Mouse (Mus musculus) heart, embryonic 10.5 days (tissue): ENCODE measurements around the gene Ano8. TPM values are rescaled to one million over a fixed set of nuclear protein-coding genes. Genes with fewer than 3 reads are reported as not detected.

Experiments used
- DNase-seq: peaks from one replicate; pipeline ENCODE4 v3.0.0-alpha.2; 2017; ENCODE audit warnings: low spot score
- H3K27ac ChIP-seq: fragments of 300-500 bp; sonication (generic); 2 replicates; pipeline ENCODE4 v1.5.1; 2016; ENCODE audit warnings: mild to moderate bottlenecking
- H3K27me3 ChIP-seq: fragments of 300-500 bp; sonication (generic); 2 replicates; pipeline ENCODE4 v1.6.1; 2016; ENCODE audit warnings: mild to moderate bottlenecking; ENCODE audit not compliant: poor library complexity, insufficient read depth, severe bottlenecking
- H3K36me3 ChIP-seq: fragments of 300-500 bp; sonication (generic); 2 replicates; pipeline ENCODE4 v1.6.1; 2016; ENCODE audit warnings: mild to moderate bottlenecking, moderate library complexity
- H3K4me1 ChIP-seq: fragments of 300-500 bp; sonication (generic); 2 replicates; pipeline ENCODE4 v1.6.1; 2016; ENCODE audit warnings: mild to moderate bottlenecking
- H3K4me3 ChIP-seq: fragments of 300-500 bp; sonication (generic); 2 replicates; pipeline ENCODE4 v1.5.1; 2016; ENCODE audit warnings: mild to moderate bottlenecking, moderate library complexity
- H3K9me3 ChIP-seq: fragments of 300-500 bp; sonication (generic); 2 replicates; pipeline ENCODE4 v1.6.1; 2016; ENCODE audit warnings: mild to moderate bottlenecking, moderate library complexity
- WGBS: fragments of 180-500 bp; shearing (Covaris S2); methylation state at CpG from one replicate; pipeline ENCODE4 v1.1.7; 2016; 5-methylcytosine and 5-hydroxymethylcytosine counted together
- polyA plus RNA-seq: library from polyadenylated mRNA; unstranded; fragments of >200 nt; fragmentation: Nextera tagmentation; extraction: Ambion mirVana; gene quantifications from 2 replicates; pipeline ENCODE4 v1.2.1, GENCODE M21; 2016

Ano8 gene
- polyA plus RNA-seq, 1 experiment from 2014 or later: 2.7 TPM

DNA sequence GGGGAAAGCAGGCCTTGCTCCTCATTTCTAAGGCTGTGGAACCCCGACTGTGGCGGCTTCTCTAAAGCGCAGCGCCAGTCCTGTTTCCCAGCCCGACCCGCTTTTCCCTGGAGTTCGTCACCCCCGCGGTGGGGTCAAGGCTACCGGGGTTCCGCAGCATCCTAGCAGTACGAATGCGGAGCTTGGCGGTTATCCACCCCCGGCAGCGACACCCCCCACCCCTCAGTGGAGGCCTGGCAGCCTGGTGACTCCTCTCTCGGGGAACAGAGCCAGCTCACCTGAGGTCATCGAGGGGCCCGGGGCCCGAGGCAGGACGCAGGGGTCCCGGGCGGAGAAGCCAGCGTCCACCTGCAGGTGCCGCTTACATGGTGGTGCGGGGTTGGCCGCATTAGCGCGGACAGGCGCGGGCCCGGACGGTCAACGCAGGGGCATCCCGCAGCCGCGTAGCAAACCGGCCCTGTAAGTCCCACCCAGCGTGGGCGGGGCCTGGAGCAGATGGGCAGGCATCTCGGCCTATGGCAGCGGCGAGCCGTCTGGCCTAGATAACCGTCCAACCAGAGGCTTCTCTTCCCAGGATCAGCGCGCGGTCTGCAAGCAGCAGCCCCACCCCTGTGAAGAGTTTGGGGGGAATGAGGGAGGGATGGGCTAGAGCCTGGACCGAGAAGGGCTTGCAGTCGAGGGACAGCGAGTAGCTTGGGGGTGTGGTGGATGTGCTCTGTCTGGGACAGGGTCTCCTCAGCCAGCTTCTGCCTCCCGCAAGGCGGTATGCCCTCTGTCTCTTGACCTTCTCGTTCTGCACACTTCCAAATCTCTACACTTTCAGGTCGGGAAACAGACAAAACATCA, 22.4 kb downstream of the Ano8 start, which contains the start of gene Abhd8:
TSS of gene Abhd8 (minus strand) at position 468 of the 846 bp plus-strand sequence.
- Histone ChIP-seq H3K36me3 (peaks cover 34% of the 10 kb centered on the region), H3K9me3 (no peaks in the 10 kb centered on the region), H3K4me3 (peak within 1 kb of the TSS; percentile 86), H3K27me3 (peaks cover 30% of the 10 kb centered on the region), H3K27ac (peak within 1 kb of the TSS; percentile 85), H3K4me1 (peaks cover 41% of the 10 kb centered on the region)
- WGBS: under 1% methylated on average over 55 of the region's 55 CpGs
- peak; percentile 98 for DNase-seq

DNA sequence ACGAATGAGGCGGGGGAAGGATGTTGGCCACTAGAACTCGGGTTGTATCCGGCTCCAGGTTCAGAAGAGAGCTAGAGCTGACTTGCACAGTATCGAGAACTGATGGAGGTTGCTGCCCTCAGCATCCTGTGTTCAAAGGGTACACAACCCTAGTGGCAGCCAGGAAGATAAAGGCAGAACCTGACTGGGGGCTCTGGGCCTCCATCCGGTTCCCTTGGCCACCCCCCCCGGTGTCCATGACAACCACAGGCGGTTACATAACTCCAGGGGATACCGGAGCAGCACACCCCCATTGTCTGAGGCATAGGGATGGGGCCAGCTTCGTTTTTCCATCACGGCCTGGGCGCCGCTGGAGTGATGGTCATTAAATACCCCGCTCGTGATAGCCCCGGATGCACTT, 23.0 kb downstream of the Ano8 start:
- no peak for DNase-seq
- H3K4me3 ChIP-seq: peak overlapping the region; percentile 86
- peaks cover 40% of the 10 kb centered on the region for H3K36me3 ChIP-seq
- WGBS: 9% methylated on average over 16 of the region's 16 CpGs
- peak overlapping the region; percentile 85 for H3K27ac ChIP-seq
- H3K27me3 ChIP-seq: peaks cover 33% of the 10 kb centered on the region
- no peaks in the 10 kb centered on the region for H3K9me3 ChIP-seq
- H3K4me1 ChIP-seq: peaks cover 41% of the 10 kb centered on the region

DNA sequence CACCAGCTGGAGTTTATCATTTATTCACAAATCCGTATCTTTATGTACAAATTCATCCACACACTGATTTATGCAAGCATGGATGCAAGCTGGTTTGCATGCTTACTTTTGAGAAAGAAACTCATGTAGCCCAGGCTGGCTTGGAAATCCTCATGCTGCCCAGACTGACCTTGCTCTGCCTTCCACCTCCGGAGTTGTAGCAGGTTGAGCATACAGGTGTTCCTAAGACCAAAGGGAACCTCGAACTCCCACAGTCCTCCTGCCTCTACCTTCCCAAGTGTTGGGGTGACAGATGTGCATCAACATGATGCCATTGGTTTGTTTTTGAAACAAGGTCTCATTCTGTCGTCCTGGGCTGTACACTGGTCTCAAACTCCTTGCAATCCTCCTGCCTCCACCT, 23.6 kb downstream of the Ano8 start:
- WGBS: 70% methylated on average over 4 of the region's 4 CpGs

DNA sequence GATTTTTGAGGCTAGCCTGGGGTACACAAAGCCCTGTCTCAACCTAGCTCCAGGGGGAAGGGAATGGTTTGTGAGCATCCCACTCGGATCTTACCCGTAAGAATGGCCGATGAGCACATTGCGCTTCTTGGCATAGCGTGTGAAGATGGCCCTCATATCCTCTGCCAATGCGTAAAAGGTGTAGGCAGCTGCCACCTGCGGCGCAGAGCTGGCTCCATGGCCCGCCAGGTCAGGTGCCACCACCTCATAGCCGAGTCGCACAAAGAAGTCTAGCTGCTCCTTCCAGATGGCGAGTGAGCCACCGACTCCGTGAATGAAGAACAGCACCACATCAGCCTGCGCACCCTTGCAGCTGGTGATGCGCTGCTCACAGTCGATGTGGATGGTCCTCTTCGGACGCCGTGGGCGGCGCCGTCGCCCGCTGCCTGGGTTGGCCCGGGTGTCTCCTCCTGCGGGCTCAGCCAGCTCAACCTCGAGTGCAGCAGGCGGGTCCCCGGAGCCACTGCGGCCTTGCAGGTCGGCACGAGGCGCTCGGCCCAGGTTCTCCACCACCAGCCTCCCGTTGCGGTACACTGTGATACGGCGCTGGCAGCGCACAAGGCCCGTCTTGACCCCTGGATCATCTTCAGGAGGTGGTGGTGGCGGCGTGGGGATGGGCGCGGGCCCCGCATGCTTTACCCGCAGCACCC, 24.5 kb downstream of the Ano8 start:
- 59% methylated on average over 47 of the region's 47 CpGs for WGBS
- no peaks in the 10 kb centered on the region; the same call in 1 of the 2 replicates for H3K9me3 ChIP-seq
- peaks cover 48% of the 10 kb centered on the region for H3K36me3 ChIP-seq
- H3K27ac ChIP-seq: no peak overlapping the region
- DNase-seq: no peak
- H3K27me3 ChIP-seq: peaks cover 47% of the 10 kb centered on the region
- peak overlapping the region; percentile 30 for H3K4me3 ChIP-seq
- H3K4me1 ChIP-seq: peaks cover 49% of the 10 kb centered on the region

More for the DNA sequence above, 23.6 kb downstream of the Ano8 start:
- peaks cover 44% of the 10 kb centered on the region for H3K4me1 ChIP-seq
- DNase-seq: no peak
- H3K27ac ChIP-seq: no peak overlapping the region
- H3K36me3 ChIP-seq: peaks cover 46% of the 10 kb centered on the region
- peak overlapping the region; percentile 86 for H3K4me3 ChIP-seq
- peaks cover 38% of the 10 kb centered on the region for H3K27me3 ChIP-seq
- no peaks in the 10 kb centered on the region for H3K9me3 ChIP-seq

DNA sequence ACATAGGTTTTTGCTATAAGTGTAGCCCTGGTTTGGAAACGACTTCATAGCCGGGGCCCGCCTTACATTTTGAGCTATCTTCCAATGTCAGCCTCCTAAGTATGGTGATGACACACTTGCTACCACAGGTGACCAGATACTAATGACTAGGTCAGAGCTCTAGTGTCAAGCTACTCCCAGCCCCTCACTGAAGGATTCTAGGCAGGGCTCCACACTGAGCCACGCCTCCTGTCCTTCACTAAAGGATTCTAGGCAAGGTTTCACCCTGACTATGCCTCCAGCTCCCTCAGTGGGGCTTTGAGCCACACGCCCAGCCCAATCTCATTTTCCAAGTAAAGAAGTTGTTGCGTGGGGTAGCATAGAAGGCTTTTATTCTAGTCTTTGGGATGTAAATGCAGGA, 25.0 kb downstream of the Ano8 start:
- H3K4me3 ChIP-seq: no peak overlapping the region
- H3K4me1 ChIP-seq: peaks cover 47% of the 10 kb centered on the region
- DNase-seq: no peak
- WGBS: 90% methylated on average over 6 of the region's 6 CpGs
- peaks cover 43% of the 10 kb centered on the region for H3K36me3 ChIP-seq
- peaks cover 52% of the 10 kb centered on the region for H3K27me3 ChIP-seq
- H3K27ac ChIP-seq: no peak overlapping the region
- no peaks in the 10 kb centered on the region; the same call in 1 of the 2 replicates for H3K9me3 ChIP-seq

DNA sequence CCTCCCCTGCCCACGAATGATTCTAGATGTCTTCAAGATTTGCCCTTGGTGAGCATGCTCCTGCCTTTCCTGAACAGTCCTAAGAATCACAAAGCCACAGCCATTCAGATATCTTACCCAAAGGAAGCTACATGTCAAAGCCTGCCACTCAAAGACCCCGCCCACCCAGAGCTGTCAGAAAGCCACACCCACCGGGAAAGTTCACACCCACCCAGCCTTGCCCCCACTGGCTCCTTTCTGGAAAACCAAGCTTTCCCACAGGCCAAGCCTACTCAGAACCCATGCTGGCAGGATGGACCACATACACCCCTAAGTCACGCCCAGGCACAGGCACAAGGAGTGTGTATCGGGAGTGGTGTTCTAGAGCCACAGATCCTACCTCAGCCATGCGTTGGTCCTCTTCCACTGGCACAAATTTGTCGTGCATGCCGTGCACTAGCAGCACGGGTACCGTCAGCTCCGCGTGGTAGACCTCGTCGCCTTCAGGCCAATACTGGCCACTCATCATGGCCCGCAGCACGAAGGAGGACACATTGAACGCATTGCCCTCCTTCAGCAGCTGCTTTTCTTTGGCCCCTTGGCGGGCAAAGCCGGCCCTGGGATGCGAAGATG, 28.0 kb downstream of the Ano8 start:
- Histone ChIP-seq H3K4me1 (peaks cover 23% of the 10 kb centered on the region), H3K27ac (no peak overlapping the region), H3K36me3 (peaks cover 43% of the 10 kb centered on the region), H3K27me3 (peaks cover 61% of the 10 kb centered on the region), H3K4me3 (no peak overlapping the region), H3K9me3 (no peaks in the 10 kb centered on the region; the same call in 1 of the 2 replicates)
- DNase-seq: peak; percentile 72
- 74% methylated on average over 20 of the region's 20 CpGs for WGBS

DNA sequence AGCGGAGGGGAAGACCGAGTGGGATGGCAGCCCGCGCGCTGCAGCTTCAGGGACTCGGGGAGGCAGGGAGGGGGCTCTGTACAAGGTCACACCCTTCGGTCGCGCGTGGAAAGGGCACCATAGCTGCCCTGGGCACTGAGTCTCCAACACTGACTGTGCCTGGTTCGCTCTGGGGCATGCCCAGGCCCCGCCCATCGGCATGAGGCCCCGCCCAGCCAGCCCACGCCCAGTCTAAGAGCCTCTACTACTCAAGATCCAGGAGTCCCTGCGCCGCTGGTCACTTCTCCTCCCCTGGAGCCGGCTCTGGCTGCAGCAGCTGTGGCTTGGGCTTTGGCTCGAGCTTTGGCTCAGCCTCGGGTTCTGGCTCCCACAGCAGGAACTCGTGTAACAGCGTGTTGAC, 28.9 kb downstream of the Ano8 start:
- WGBS: 29% methylated on average over 22 of the region's 22 CpGs
- Histone ChIP-seq H3K4me3 (0 out of 2 replicates have a peak overlapping the region, but pooled peaks have one; percentile 28), H3K4me1 (peaks cover 16% of the 10 kb centered on the region), H3K27me3 (peaks cover 62% of the 10 kb centered on the region), H3K9me3 (no peaks in the 10 kb centered on the region; the same call in 1 of the 2 replicates), H3K36me3 (peaks cover 43% of the 10 kb centered on the region), H3K27ac (no peak overlapping the region)
- peak; percentile 77 for DNase-seq

DNA sequence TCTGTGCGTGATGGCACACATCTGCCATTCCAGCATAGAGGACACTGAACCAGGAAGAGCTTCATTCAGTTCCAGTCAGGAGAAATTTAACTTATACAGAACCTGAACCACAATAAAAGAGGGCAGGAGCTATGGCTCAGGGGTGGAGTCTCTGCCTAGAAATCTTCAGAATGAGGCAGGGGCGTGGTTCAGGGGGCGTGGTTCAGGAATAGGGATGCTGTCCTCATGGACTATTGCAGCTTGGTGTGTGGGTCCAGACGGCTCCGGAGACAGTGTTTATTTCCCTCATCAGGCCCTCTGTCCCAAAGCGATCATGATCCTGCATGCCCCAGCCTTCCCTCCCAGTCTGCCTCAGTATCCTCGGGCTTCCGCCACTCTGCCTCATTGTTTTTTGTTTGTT, 31.1 kb downstream of the Ano8 start:
- WGBS: 75% methylated on average over 8 of the region's 8 CpGs
- Histone ChIP-seq H3K27me3 (peaks cover 52% of the 10 kb centered on the region; the same call in 1 of the 2 replicates), H3K4me3 (no peak overlapping the region), H3K36me3 (peaks cover 29% of the 10 kb centered on the region), H3K4me1 (peaks cover 8% of the 10 kb centered on the region), H3K27ac (no peak overlapping the region), H3K9me3 (no peaks in the 10 kb centered on the region; the same call in 1 of the 2 replicates)
- DNase-seq: no peak

DNA sequence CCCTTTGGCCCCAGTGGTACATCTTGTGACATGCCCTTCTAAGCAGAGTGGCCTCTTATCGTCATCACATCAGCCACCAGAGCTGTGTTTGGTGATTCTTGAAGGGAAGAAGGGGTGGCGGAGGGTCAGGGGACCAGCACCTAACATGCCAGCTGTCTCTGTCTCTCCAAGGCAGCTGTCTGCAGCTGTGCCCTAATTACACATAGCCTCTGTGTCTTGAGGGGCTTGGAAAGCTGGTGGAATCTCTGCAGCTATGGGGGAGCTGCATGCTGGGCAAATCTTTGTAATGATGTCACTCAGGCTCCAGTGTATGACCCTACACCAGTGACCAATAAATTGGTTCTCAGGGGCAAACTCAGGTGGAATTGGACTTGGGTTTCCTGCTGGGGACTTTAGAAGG, 33.1 kb downstream of the Ano8 start:
- Histone ChIP-seq H3K9me3 (no peaks in the 10 kb centered on the region; the same call in 1 of the 2 replicates), H3K27ac (no peak overlapping the region), H3K36me3 (peaks cover 11% of the 10 kb centered on the region), H3K4me1 (peaks cover 8% of the 10 kb centered on the region), H3K4me3 (no peak overlapping the region), H3K27me3 (peaks cover 38% of the 10 kb centered on the region; the same call in 1 of the 2 replicates)
- 70% methylated on average over 2 of the region's 2 CpGs for WGBS
- no peak for DNase-seq

DNA sequence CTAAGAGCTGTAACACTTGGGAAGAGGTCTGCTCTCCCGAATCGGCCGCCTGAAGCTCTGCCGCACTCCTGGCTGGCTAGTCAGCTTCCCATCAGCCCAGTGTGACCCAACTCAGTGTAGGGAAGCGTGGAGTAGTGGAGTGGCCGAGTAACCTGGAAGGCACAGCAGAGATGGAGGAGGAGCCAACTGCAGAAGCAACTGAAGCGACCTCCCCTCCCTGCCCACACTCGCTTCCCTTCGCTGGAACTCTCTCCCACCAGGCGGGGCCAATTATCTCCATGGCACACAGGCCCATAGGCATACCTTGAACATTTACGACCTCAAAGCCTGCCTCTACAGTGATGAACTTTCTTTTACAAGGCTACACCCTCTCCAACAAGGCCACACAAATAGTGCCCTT, 34.0 kb downstream of the Ano8 start:
- Histone ChIP-seq H3K36me3 (peaks cover 2% of the 10 kb centered on the region), H3K27me3 (peaks cover 29% of the 10 kb centered on the region; the same call in 1 of the 2 replicates), H3K4me1 (peaks cover 2% of the 10 kb centered on the region; the same call in 1 of the 2 replicates), H3K27ac (no peak overlapping the region), H3K4me3 (no peak overlapping the region), H3K9me3 (no peaks in the 10 kb centered on the region)
- DNase-seq: peak; percentile 73
- WGBS: 50% methylated on average over 11 of the region's 11 CpGs

DNA sequence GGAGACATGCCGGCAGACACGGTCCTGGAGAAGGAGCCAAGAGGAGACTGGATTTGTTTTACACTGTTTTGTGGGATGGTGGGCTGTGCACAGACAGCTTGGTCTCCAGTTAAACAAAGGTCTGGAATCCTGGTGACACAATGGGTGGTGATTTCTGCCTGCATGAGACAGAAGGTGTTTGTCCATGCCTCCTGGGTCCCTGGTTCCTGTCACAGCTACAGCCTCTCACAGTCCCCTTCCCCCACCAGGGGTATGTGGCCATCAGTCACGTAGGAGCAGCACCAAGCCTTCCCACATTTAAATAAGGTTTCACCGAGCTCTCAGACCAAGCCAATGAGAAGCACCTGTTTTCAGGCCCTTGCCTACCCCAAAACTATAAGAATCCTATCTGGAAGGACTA, 34.4 kb downstream of the Ano8 start:
- H3K27me3 ChIP-seq: peaks cover 25% of the 10 kb centered on the region; the same call in 1 of the 2 replicates
- H3K27ac ChIP-seq: no peak overlapping the region
- no peaks in the 10 kb centered on the region for H3K9me3 ChIP-seq
- WGBS: 60% methylated on average over 4 of the region's 4 CpGs
- DNase-seq: no peak
- no peak overlapping the region for H3K4me3 ChIP-seq
- H3K4me1 ChIP-seq: no peaks in the 10 kb centered on the region
- H3K36me3 ChIP-seq: no peaks in the 10 kb centered on the region

DNA sequence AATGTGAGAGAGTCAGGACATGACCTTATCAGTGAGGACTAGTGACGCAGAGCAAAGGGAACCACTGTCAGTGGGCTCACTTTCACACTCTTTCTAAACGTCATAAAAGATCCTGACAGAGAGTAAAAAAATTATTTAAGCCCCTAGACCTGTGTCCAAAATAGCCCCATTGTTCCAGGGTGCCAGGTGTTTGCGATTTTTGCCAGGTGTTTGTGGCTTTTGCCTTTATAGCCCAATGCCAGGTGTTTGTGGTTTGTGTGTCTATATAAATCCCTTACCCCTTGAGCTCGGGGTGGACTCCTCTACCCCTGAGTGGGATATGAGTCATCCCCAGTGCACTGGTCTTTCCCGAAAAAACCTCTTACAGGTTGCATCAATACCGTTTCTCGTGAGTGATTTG, 40.7 kb downstream of the Ano8 start:
- Histone ChIP-seq H3K27ac (no peak overlapping the region), H3K4me3 (no peak overlapping the region), H3K36me3 (no peaks in the 10 kb centered on the region), H3K27me3 (peaks cover 22% of the 10 kb centered on the region), H3K4me1 (no peaks in the 10 kb centered on the region), H3K9me3 (no peaks in the 10 kb centered on the region)
- 84% methylated on average over 7 of the region's 7 CpGs for WGBS
- DNase-seq: no peak
